ENCODE assay signal across 24 mouse cellular contexts in genomic region chr3:153339940-153340339, GRCm38 (mm10).
"Had no signal": no experiment of that assay in that cellular context is flagged by ENCODE, and none has a peak within 500 bp of the region (broad histone marks: within the 10 kb centered on the region; RNA-seq: fewer than 3 reads in every experiment).

No protein-coding gene starts in this region.

- H3K27me3 ChIP-seq: liver, embryonic 15.5 days; lung, embryonic 15.5 days; midbrain, embryonic 12.5 days; neural tube, embryonic 13.5 days; neural tube, embryonic 15.5 days; stomach, embryonic 15.5 days had no signal

- H3K4me3 ChIP-seq: liver, embryonic 15.5 days; lung, embryonic 15.5 days; midbrain, embryonic 10.5 days; midbrain, embryonic 12.5 days; myocyte; neural tube, embryonic 13.5 days; neural tube, embryonic 15.5 days; stomach, embryonic 15.5 days had no signal

- H3K36me3 ChIP-seq: liver, embryonic 15.5 days; lung, embryonic 15.5 days; midbrain, embryonic 10.5 days; midbrain, embryonic 12.5 days; neural tube, embryonic 13.5 days; neural tube, embryonic 15.5 days; stomach, embryonic 15.5 days had no signal

- DNase-seq: liver, postnatal 0 days; lung, postnatal 14 days; lung, postnatal 36 days; midbrain, embryonic 14.5 days; retina, postnatal 1 day; right cerebral cortex, adult 18-20 months; right cerebral cortex, postnatal 25 days; right cerebral cortex, postnatal 4 days; spleen, adult 18-20 months; thymus, adult 2 months; thymus, postnatal 25 days; thymus, postnatal 4 days had no signal

- H3K27ac ChIP-seq: liver, embryonic 15.5 days; lung, embryonic 15.5 days; macrophage; midbrain, embryonic 10.5 days; midbrain, embryonic 12.5 days; neural tube, embryonic 13.5 days; neural tube, embryonic 15.5 days; stomach, embryonic 15.5 days; stomach, postnatal 0 days had no signal

- H3K9ac ChIP-seq: liver, embryonic 15.5 days; liver, postnatal 0 days; lung, embryonic 15.5 days; midbrain, embryonic 12.5 days; neural tube, embryonic 13.5 days; neural tube, embryonic 15.5 days; stomach, embryonic 15.5 days had no signal

- H3K4me1 ChIP-seq: liver, embryonic 15.5 days; lung, embryonic 15.5 days; midbrain, embryonic 12.5 days; neural tube, embryonic 13.5 days; neural tube, embryonic 15.5 days; stomach, embryonic 15.5 days had no signal

- H3K9me3 ChIP-seq: liver, embryonic 15.5 days; lung, embryonic 15.5 days; midbrain, embryonic 10.5 days; midbrain, embryonic 12.5 days; neural tube, embryonic 13.5 days; neural tube, embryonic 15.5 days; stomach, embryonic 15.5 days had no signal

- H3K4me2 ChIP-seq: liver, embryonic 15.5 days; lung, embryonic 15.5 days; midbrain, embryonic 12.5 days; neural tube, embryonic 13.5 days; neural tube, embryonic 15.5 days; stomach, embryonic 15.5 days had no signal

- ATAC-seq: liver, postnatal 0 days; lung, postnatal 0 days; midbrain, embryonic 16.5 days had no signal
